Mouse (Mus musculus): ENCODE results near the gene Abcc9. TPM values are rescaled to one million over a fixed set of nuclear protein-coding genes. Genes with fewer than 3 reads are reported as not detected.
"Not testable (repeated sequence)": the region's sequence is repeated elsewhere in the genome, so short reads cannot be mapped to it uniquely, and the experiment has no call there.

The Abcc9 gene
- polyA plus RNA-seq, 1 experiment from 2014 or later: 22.9 TPM

GRCm38 (mm10) chr6:142669343-142669742, 32.8 kb downstream of the Abcc9 start:
- H3K27me3 ChIP-seq (ENCODE audit: control insufficient read depth, insufficient read depth, low read length): no peaks in the 10 kb centered on the region
- peaks cover 54% of the 10 kb centered on the region for H3K36me3 ChIP-seq (ENCODE audit: control insufficient read depth, insufficient read depth, low read length)
- H3K27ac ChIP-seq (replicated peaks in 1 of 2; ENCODE audit: control insufficient read depth in 1 of 2, insufficient read depth in 1 of 2, low read depth in 2 of 2, low read length in 2 of 2): no peak overlapping the region
- H3K4me3 ChIP-seq (ENCODE audit: control insufficient read depth in 1 of 2, insufficient read depth in 1 of 2, low read depth in 1 of 2, low read length in 2 of 2): no peak overlapping the region
- 0 out of 2 replicates have a peak, but pooled peaks cover 2% of the 10 kb centered on the region for H3K9me3 ChIP-seq (ENCODE audit: control insufficient read depth, low read length)
- H3K4me2 ChIP-seq (ENCODE audit: low read length): no peak overlapping the region
- no peak for ATAC-seq (ENCODE audit: insufficient number of reproducible peaks, insufficient read depth, low FRiP score, low read depth)
- no peak overlapping the region for H3K9ac ChIP-seq (ENCODE audit: low read length)
- H3K4me1 ChIP-seq (ENCODE audit: control insufficient read depth in 2 of 2, insufficient read depth in 2 of 2, low read length in 2 of 2): peaks cover 7 to 11% of the 10 kb centered on the region in 2 experiments
- WGBS: 88% methylated on average over 6 of the region's 6 CpGs

- Histone ChIP-seq H3K9me3 (ENCODE audit: control insufficient read depth, low read length) (0 out of 2 replicates have a peak, but pooled peaks cover 2% of the 10 kb centered on the region), H3K9ac (ENCODE audit: low read length) (no peak overlapping the region), H3K27ac (replicated peaks in 1 of 2; ENCODE audit: control insufficient read depth in 1 of 2, insufficient read depth in 1 of 2, low read depth in 2 of 2, low read length in 2 of 2) (peak overlapping the region; percentile 71; a peak in 3 of 4 replicates), H3K4me1 (ENCODE audit: control insufficient read depth in 2 of 2, insufficient read depth in 2 of 2, low read length in 2 of 2) (peaks cover 7 to 11% of the 10 kb centered on the region in 2 experiments), H3K27me3 (ENCODE audit: control insufficient read depth, insufficient read depth, low read length) (no peaks in the 10 kb centered on the region), H3K4me3 (ENCODE audit: control insufficient read depth in 1 of 2, insufficient read depth in 1 of 2, low read depth in 1 of 2, low read length in 2 of 2) (no peak overlapping the region), H3K4me2 (ENCODE audit: low read length) (no peak overlapping the region), H3K36me3 (ENCODE audit: control insufficient read depth, insufficient read depth, low read length) (peaks cover 52% of the 10 kb centered on the region)
- no peak for ATAC-seq (ENCODE audit: insufficient number of reproducible peaks, insufficient read depth, low FRiP score, low read depth)
- WGBS: 63% methylated on average over 6 of the region's 6 CpGs
These were observed 33.3 kb downstream of the Abcc9 start for GRCm38 (mm10) chr6:142668831-142669230.

DNA sequence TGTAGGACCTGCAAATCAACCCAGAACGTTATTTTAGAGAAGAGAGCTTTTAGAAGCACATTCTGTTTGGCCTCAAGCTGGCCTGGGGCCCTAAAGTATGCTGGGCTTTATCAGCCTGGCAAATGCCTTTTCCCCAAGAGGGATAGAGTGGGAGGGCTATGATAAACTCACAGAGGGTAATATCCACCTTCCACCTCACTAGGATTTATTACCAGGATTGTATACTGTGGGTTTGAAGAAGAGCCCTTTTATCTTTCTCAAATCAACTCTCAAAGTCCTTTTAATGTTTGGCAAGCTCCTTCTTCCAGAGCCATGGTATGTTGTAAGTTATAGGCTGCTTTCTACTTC, 33.7 kb downstream of the Abcc9 start:
- H3K27ac ChIP-seq (replicated peaks in 1 of 2; ENCODE audit: control insufficient read depth in 1 of 2, insufficient read depth in 1 of 2, low read depth in 2 of 2, low read length in 2 of 2): peak overlapping the region; percentile 71
- no peaks in the 10 kb centered on the region for H3K27me3 ChIP-seq (ENCODE audit: control insufficient read depth, insufficient read depth, low read length)
- peaks cover 7 to 11% of the 10 kb centered on the region in 2 experiments for H3K4me1 ChIP-seq (ENCODE audit: control insufficient read depth in 2 of 2, insufficient read depth in 2 of 2, low read length in 2 of 2)
- H3K9me3 ChIP-seq (ENCODE audit: control insufficient read depth, low read length): 0 out of 2 replicates have a peak, but pooled peaks cover 2% of the 10 kb centered on the region
- no peak overlapping the region for H3K4me2 ChIP-seq (ENCODE audit: low read length)
- H3K36me3 ChIP-seq (ENCODE audit: control insufficient read depth, insufficient read depth, low read length): peaks cover 52% of the 10 kb centered on the region
- no peak overlapping the region for H3K4me3 ChIP-seq (ENCODE audit: control insufficient read depth in 1 of 2, insufficient read depth in 1 of 2, low read depth in 1 of 2, low read length in 2 of 2)
- H3K9ac ChIP-seq (ENCODE audit: low read length): no peak overlapping the region
- 7% methylated on average over 1 of the region's 1 CpGs for WGBS
- peak; percentile 66; the same call in 1 of the 2 replicates for ATAC-seq (ENCODE audit: insufficient number of reproducible peaks, insufficient read depth, low FRiP score, low read depth)

- Histone ChIP-seq H3K27ac (replicated peaks in 1 of 2; ENCODE audit: control insufficient read depth in 1 of 2, insufficient read depth in 1 of 2, low read depth in 2 of 2, low read length in 2 of 2) (peak overlapping the region; percentile 71), H3K4me3 (ENCODE audit: control insufficient read depth in 1 of 2, insufficient read depth in 1 of 2, low read depth in 1 of 2, low read length in 2 of 2) (no peak overlapping the region), H3K9me3 (ENCODE audit: control insufficient read depth, low read length) (no peaks in the 10 kb centered on the region), H3K36me3 (ENCODE audit: control insufficient read depth, insufficient read depth, low read length) (peaks cover 53% of the 10 kb centered on the region), H3K27me3 (ENCODE audit: control insufficient read depth, insufficient read depth, low read length) (no peaks in the 10 kb centered on the region), H3K9ac (ENCODE audit: low read length) (no peak overlapping the region), H3K4me1 (ENCODE audit: control insufficient read depth in 2 of 2, insufficient read depth in 2 of 2, low read length in 2 of 2) (peaks cover 7 to 11% of the 10 kb centered on the region in 2 experiments), H3K4me2 (ENCODE audit: low read length) (no peak overlapping the region)
- WGBS: 63% methylated on average over 7 of the region's 7 CpGs
- ATAC-seq (ENCODE audit: insufficient number of reproducible peaks, insufficient read depth, low FRiP score, low read depth): peak; percentile 64
These were observed 34.3 kb downstream of the Abcc9 start for GRCm38 (mm10) chr6:142667701-142668418.

GRCm38 (mm10) chr6:142662056-142662455, 40.1 kb downstream of the Abcc9 start:
- H3K9ac ChIP-seq (ENCODE audit: low read length); H3K4me2 ChIP-seq (ENCODE audit: low read length); H3K9me3 ChIP-seq (ENCODE audit: control insufficient read depth, low read length); ATAC-seq (ENCODE audit: insufficient number of reproducible peaks, insufficient read depth, low FRiP score, low read depth); H3K4me3 ChIP-seq (ENCODE audit: control insufficient read depth in 1 of 2, insufficient read depth in 1 of 2, low read depth in 1 of 2, low read length in 2 of 2); H3K27ac ChIP-seq (replicated peaks in 1 of 2; ENCODE audit: control insufficient read depth in 1 of 2, insufficient read depth in 1 of 2, low read depth in 2 of 2, low read length in 2 of 2); H3K4me1 ChIP-seq (ENCODE audit: control insufficient read depth in 2 of 2, insufficient read depth in 2 of 2, low read length in 2 of 2); H3K27me3 ChIP-seq (ENCODE audit: control insufficient read depth, insufficient read depth, low read length): not testable (repeated sequence)
- WGBS: 96% methylated on average over 3 of the region's 3 CpGs
- peaks cover 45% of the 10 kb centered on the region for H3K36me3 ChIP-seq (ENCODE audit: control insufficient read depth, insufficient read depth, low read length)

GRCm38 (mm10) chr6:142659038-142659437, 43.1 kb downstream of the Abcc9 start:
- no peak overlapping the region for H3K4me3 ChIP-seq (ENCODE audit: control insufficient read depth in 1 of 2, insufficient read depth in 1 of 2, low read depth in 1 of 2, low read length in 2 of 2)
- ATAC-seq (ENCODE audit: insufficient number of reproducible peaks, insufficient read depth, low FRiP score, low read depth): no peak
- no peak overlapping the region for H3K9ac ChIP-seq (ENCODE audit: low read length)
- no peak overlapping the region for H3K4me2 ChIP-seq (ENCODE audit: low read length)
- no peaks in the 10 kb centered on the region for H3K27me3 ChIP-seq (ENCODE audit: control insufficient read depth, insufficient read depth, low read length)
- H3K4me1 ChIP-seq (ENCODE audit: control insufficient read depth in 2 of 2, insufficient read depth in 2 of 2, low read length in 2 of 2): no peaks in the 10 kb centered on the region
- H3K9me3 ChIP-seq (ENCODE audit: control insufficient read depth, low read length): no peaks in the 10 kb centered on the region
- no peak overlapping the region for H3K27ac ChIP-seq (replicated peaks in 1 of 2; ENCODE audit: control insufficient read depth in 1 of 2, insufficient read depth in 1 of 2, low read depth in 2 of 2, low read length in 2 of 2)
- WGBS: 77% methylated on average over 5 of the region's 5 CpGs
- peaks cover 39% of the 10 kb centered on the region for H3K36me3 ChIP-seq (ENCODE audit: control insufficient read depth, insufficient read depth, low read length)

GRCm38 (mm10) chr6:142654561-142654960, 47.6 kb downstream of the Abcc9 start:
- no peaks in the 10 kb centered on the region for H3K4me1 ChIP-seq (ENCODE audit: control insufficient read depth in 2 of 2, insufficient read depth in 2 of 2, low read length in 2 of 2)
- WGBS: 65% methylated on average over 5 of the region's 5 CpGs
- peaks cover 46% of the 10 kb centered on the region for H3K36me3 ChIP-seq (ENCODE audit: control insufficient read depth, insufficient read depth, low read length)
- H3K27ac ChIP-seq (replicated peaks in 1 of 2; ENCODE audit: control insufficient read depth in 1 of 2, insufficient read depth in 1 of 2, low read depth in 2 of 2, low read length in 2 of 2): no peak overlapping the region
- no peaks in the 10 kb centered on the region for H3K27me3 ChIP-seq (ENCODE audit: control insufficient read depth, insufficient read depth, low read length)
- no peaks in the 10 kb centered on the region for H3K9me3 ChIP-seq (ENCODE audit: control insufficient read depth, low read length)
- no peak for ATAC-seq (ENCODE audit: insufficient number of reproducible peaks, insufficient read depth, low FRiP score, low read depth)
- no peak overlapping the region for H3K4me3 ChIP-seq (ENCODE audit: control insufficient read depth in 1 of 2, insufficient read depth in 1 of 2, low read depth in 1 of 2, low read length in 2 of 2)
- no peak overlapping the region for H3K9ac ChIP-seq (ENCODE audit: low read length)
- no peak overlapping the region for H3K4me2 ChIP-seq (ENCODE audit: low read length)

- H3K4me3 ChIP-seq (ENCODE audit: control insufficient read depth in 1 of 2, insufficient read depth in 1 of 2, low read depth in 1 of 2, low read length in 2 of 2): no peak overlapping the region
- ATAC-seq (ENCODE audit: insufficient number of reproducible peaks, insufficient read depth, low FRiP score, low read depth): no peak
- H3K36me3 ChIP-seq (ENCODE audit: control insufficient read depth, insufficient read depth, low read length): peaks cover 37% of the 10 kb centered on the region
- 76% methylated on average over 1 of the region's 1 CpGs for WGBS
- H3K9me3 ChIP-seq (ENCODE audit: control insufficient read depth, low read length): no peaks in the 10 kb centered on the region
- H3K4me2 ChIP-seq (ENCODE audit: low read length): no peak overlapping the region
- H3K27ac ChIP-seq (replicated peaks in 1 of 2; ENCODE audit: control insufficient read depth in 1 of 2, insufficient read depth in 1 of 2, low read depth in 2 of 2, low read length in 2 of 2): no peak overlapping the region
- no peak overlapping the region for H3K9ac ChIP-seq (ENCODE audit: low read length)
- no peaks in the 10 kb centered on the region for H3K4me1 ChIP-seq (ENCODE audit: control insufficient read depth in 2 of 2, insufficient read depth in 2 of 2, low read length in 2 of 2)
- no peaks in the 10 kb centered on the region for H3K27me3 ChIP-seq (ENCODE audit: control insufficient read depth, insufficient read depth, low read length)
These were observed 49.9 kb downstream of the Abcc9 start for GRCm38 (mm10) chr6:142652175-142652574.
